ENCODE assay signal across 9 mouse cellular contexts in the genomic region with DNA sequence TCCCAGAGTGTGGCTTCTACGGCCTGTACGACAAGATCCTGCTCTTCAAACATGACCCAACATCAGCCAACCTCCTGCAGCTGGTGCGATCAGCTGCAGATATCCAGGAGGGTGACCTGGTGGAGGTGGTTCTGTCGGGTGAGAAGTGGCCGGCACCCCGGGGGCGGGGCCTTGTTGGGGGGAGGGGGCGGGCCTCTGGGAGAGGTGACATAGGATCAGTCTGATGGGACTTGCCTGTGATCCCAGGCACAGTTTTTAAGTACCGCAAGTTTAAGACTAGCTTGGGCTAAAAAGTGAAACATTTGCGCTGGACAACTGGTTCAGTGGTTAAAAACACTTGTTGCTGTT. TPM values are rescaled to one million over a fixed set of nuclear protein-coding genes. Genes with fewer than 3 reads are reported as not detected.
DNase-seq lines count a peak whose midpoint lies in the region; ATAC-seq and TF ChIP-seq lines count a peak whose summit lies in the region.
"Had no signal": no experiment of that assay in that cellular context is flagged by ENCODE, and none has a peak within 500 bp of the region (broad histone marks: within the 10 kb centered on the region; RNA-seq: fewer than 3 reads in every experiment).

No protein-coding gene starts in this region.

- H3K79me2 ChIP-seq in liver, adult 2 months (ENCODE audit: control insufficient read depth, insufficient read depth, low read length), result peaks cover 3% of the 10 kb centered on the region; the same call in 1 of the 2 replicates

- H3K27me3 ChIP-seq in liver, adult 2 months (ENCODE audit: control insufficient read depth, insufficient read depth, low read length), result no peaks in the 10 kb centered on the region
- no peaks in the 10 kb centered on the region for H3K27me3 ChIP-seq in embryonic facial prominence, embryonic 12.5 days
- H3K27me3 ChIP-seq in hindbrain, embryonic 15.5 days, result no peaks in the 10 kb centered on the region
- no peaks in the 10 kb centered on the region for H3K27me3 ChIP-seq in midbrain, embryonic 14.5 days (ENCODE audit: control insufficient read depth, insufficient read depth, low read length)

- H3K27ac ChIP-seq in liver, adult 2 months (replicated peaks; ENCODE audit: insufficient read depth, low read depth, low read length), result peak overlapping the region; percentile 87
- peak overlapping the region; percentile 57; the same call in 1 of the 2 replicates for H3K27ac ChIP-seq in embryonic facial prominence, embryonic 12.5 days
- no peak overlapping the region for H3K27ac ChIP-seq in hindbrain, embryonic 15.5 days (replicated peaks)
- H3K27ac ChIP-seq in midbrain, embryonic 14.5 days (replicated peaks; ENCODE audit: low read depth, low read length), result no peak overlapping the region

- no peak for TF ChIP-seq POLR2A in liver, adult 2 months (IDR thresholded peaks at IDR 0.05; ENCODE audit: extremely low read depth, insufficient read depth, low read length)

- intact Hi-C loops in left cerebral cortex, postnatal 4 days (cut with DNase I), result no loop called here

- peaks cover 6% of the 10 kb centered on the region; the same call in 1 of the 2 replicates for H3K4me1 ChIP-seq in liver, adult 2 months (ENCODE audit: control insufficient read depth, insufficient read depth, low read length)
- H3K4me1 ChIP-seq in embryonic facial prominence, embryonic 12.5 days, result peaks cover 23% of the 10 kb centered on the region
- H3K4me1 ChIP-seq in hindbrain, embryonic 15.5 days (replicated peaks), result peaks cover 35% of the 10 kb centered on the region
- H3K4me1 ChIP-seq in midbrain, embryonic 14.5 days (ENCODE audit: control insufficient read depth, insufficient read depth, low read length), result peaks cover 12% of the 10 kb centered on the region

- no peaks in the 10 kb centered on the region for H3K36me3 ChIP-seq in liver, adult 2 months (ENCODE audit: control insufficient read depth, insufficient read depth, low read length)
- peaks cover 29% of the 10 kb centered on the region for H3K36me3 ChIP-seq in embryonic facial prominence, embryonic 12.5 days
- H3K36me3 ChIP-seq in hindbrain, embryonic 15.5 days, result peaks cover 22% of the 10 kb centered on the region
- peaks cover 29% of the 10 kb centered on the region for H3K36me3 ChIP-seq in midbrain, embryonic 14.5 days (ENCODE audit: control insufficient read depth, insufficient read depth, low read length)

- no peak for TF ChIP-seq CTCF in liver, adult 2 months (IDR thresholded peaks at IDR 0.05; ENCODE audit: low read depth, low read length)

- no peak for ATAC-seq in embryonic facial prominence, embryonic 12.5 days (ENCODE audit: insufficient number of reproducible peaks, insufficient read depth, low FRiP score, low TSS enrichment)
- ATAC-seq in hindbrain, embryonic 15.5 days (ENCODE audit: low FRiP score, low read depth), result no peak
- no peak for ATAC-seq in midbrain, embryonic 14.5 days (ENCODE audit: low FRiP score, low TSS enrichment)

- peak overlapping the region; percentile 63 for H3K9ac ChIP-seq in liver, adult 2 months (ENCODE audit: low read depth, low read length)
- H3K9ac ChIP-seq in embryonic facial prominence, embryonic 12.5 days, result peak overlapping the region; percentile 30
- H3K9ac ChIP-seq in hindbrain, embryonic 15.5 days, result no peak overlapping the region
- no peak overlapping the region for H3K9ac ChIP-seq in midbrain, embryonic 14.5 days (replicated peaks; ENCODE audit: low read length)

- DNase-seq in liver, adult 2 months (ENCODE audit: extremely low read depth, low read depth, low spot score), result no peak
- no peak for DNase-seq in liver
- DNase-seq in midbrain, embryonic 14.5 days, result no peak
- no peak for DNase-seq in left cerebral cortex, postnatal 4 days
- DNase-seq in right cerebral cortex, postnatal 25 days, result no peak
- no peak for DNase-seq in thymus, postnatal 36 days

- H3K9me3 ChIP-seq in embryonic facial prominence, embryonic 12.5 days, result no peaks in the 10 kb centered on the region
- no peaks in the 10 kb centered on the region for H3K9me3 ChIP-seq in hindbrain, embryonic 15.5 days
- H3K9me3 ChIP-seq in midbrain, embryonic 14.5 days (ENCODE audit: control insufficient read depth, low read length), result no peaks in the 10 kb centered on the region

- WGBS in liver, adult 2 months, result 43% methylated on average over 10 of the region's 10 CpGs
- WGBS in embryonic facial prominence, embryonic 12.5 days, result 28% methylated on average over 10 of the region's 10 CpGs
- WGBS in hindbrain, embryonic 15.5 days, result 41% methylated on average over 10 of the region's 10 CpGs
- 33% methylated on average over 10 of the region's 10 CpGs for WGBS in midbrain, embryonic 14.5 days

- peak overlapping the region; percentile 66 for H3K4me3 ChIP-seq in liver, adult 2 months (ENCODE audit: insufficient read depth, low read depth, low read length)
- H3K4me3 ChIP-seq in embryonic facial prominence, embryonic 12.5 days, result peak overlapping the region; percentile 63; the same call in 1 of the 2 replicates
- H3K4me3 ChIP-seq in hindbrain, embryonic 15.5 days, result no peak overlapping the region
- H3K4me3 ChIP-seq in midbrain, embryonic 14.5 days (replicated peaks; ENCODE audit: low read depth, low read length), result no peak overlapping the region

- peak overlapping the region; percentile 98 for H3K4me2 ChIP-seq in embryonic facial prominence, embryonic 12.5 days (replicated peaks)
- peak overlapping the region; percentile 82 for H3K4me2 ChIP-seq in hindbrain, embryonic 15.5 days
- H3K4me2 ChIP-seq in midbrain, embryonic 14.5 days (ENCODE audit: low read length), result 0 out of 2 replicates have a peak overlapping the region, but pooled peaks have one; percentile 5

RNA-seq across cellular contexts. Expression of gene Prkd2, which starts 3.1 kb away (rescaled TPM):
- 2.5 and 5.1 TPM in 2 replicates for total RNA-seq in liver, adult 2 months (2014; rRNA removed)
- polyA plus RNA-seq in liver, adult 2 months (2012; rRNA removed), result 7.8 and 11.7 TPM in 2 replicates
- polyA plus RNA-seq in embryonic facial prominence, embryonic 12.5 days (2016; fragmentation: Nextera tagmentation; extraction: Ambion mirVana), result 15.3 and 16.8 TPM in 2 replicates
- 6.2 and 6.7 TPM in 2 replicates for polyA plus RNA-seq in hindbrain, embryonic 15.5 days (2015; fragmentation: Nextera tagmentation; extraction: Ambion mirVana)
- 4.4 and 5.7 TPM in 2 replicates for polyA plus RNA-seq in midbrain, embryonic 14.5 days (2014; fragmentation: Nextera tagmentation; extraction: Ambion mirVana)
- total RNA-seq in left cerebral cortex, postnatal 4 days (2021), result 1 to 10 TPM; 9.1 to 9.5 TPM

RNA-seq across cellular contexts. Expression of gene Fkrp, which starts 29.3 kb away (rescaled TPM):
- 5.5 and 6.3 TPM in 2 replicates for total RNA-seq in liver, adult 2 months (2014; rRNA removed)
- polyA plus RNA-seq in liver, adult 2 months (2012; rRNA removed), result 14.3 and 15.3 TPM in 2 replicates
- polyA plus RNA-seq in embryonic facial prominence, embryonic 12.5 days (2016; fragmentation: Nextera tagmentation; extraction: Ambion mirVana), result 31.4 and 33.6 TPM in 2 replicates
- polyA plus RNA-seq in hindbrain, embryonic 15.5 days (2015; fragmentation: Nextera tagmentation; extraction: Ambion mirVana), result 46.5 and 50.9 TPM in 2 replicates
- 38.5 and 48.7 TPM in 2 replicates for polyA plus RNA-seq in midbrain, embryonic 14.5 days (2014; fragmentation: Nextera tagmentation; extraction: Ambion mirVana)
- 10 to 100 TPM; 35.8 to 38.9 TPM for total RNA-seq in left cerebral cortex, postnatal 4 days (2021)

RNA-seq across cellular contexts. Expression of gene Dact3, which starts 29.3 kb away (rescaled TPM):
- under 0.01 and 0.20 TPM in 2 replicates for total RNA-seq in liver, adult 2 months (2014; rRNA removed)
- 0.52 and 0.64 TPM in 2 replicates for polyA plus RNA-seq in liver, adult 2 months (2012; rRNA removed)
- polyA plus RNA-seq in embryonic facial prominence, embryonic 12.5 days (2016; fragmentation: Nextera tagmentation; extraction: Ambion mirVana), result 13.4 and 14.6 TPM in 2 replicates
- 5.1 and 5.6 TPM in 2 replicates for polyA plus RNA-seq in hindbrain, embryonic 15.5 days (2015; fragmentation: Nextera tagmentation; extraction: Ambion mirVana)
- polyA plus RNA-seq in midbrain, embryonic 14.5 days (2014; fragmentation: Nextera tagmentation; extraction: Ambion mirVana), result 4.9 and 6.2 TPM in 2 replicates
- total RNA-seq in left cerebral cortex, postnatal 4 days (2021), result 10 to 100 TPM; 57.6 to 61.8 TPM
- total RNA-seq: monocyte, adult 5-6 weeks had no signal

RNA-seq across cellular contexts. Expression of gene Strn4, which starts 30.1 kb away (rescaled TPM):
- 18.7 and 26.3 TPM in 2 replicates for total RNA-seq in liver, adult 2 months (2014; rRNA removed)
- polyA plus RNA-seq in liver, adult 2 months (2012; rRNA removed), result 39.5 and 52.7 TPM in 2 replicates
- polyA plus RNA-seq in embryonic facial prominence, embryonic 12.5 days (2016; fragmentation: Nextera tagmentation; extraction: Ambion mirVana), result 149 and 152 TPM in 2 replicates
- 171 and 184 TPM in 2 replicates for polyA plus RNA-seq in hindbrain, embryonic 15.5 days (2015; fragmentation: Nextera tagmentation; extraction: Ambion mirVana)
- 213 and 219 TPM in 2 replicates for polyA plus RNA-seq in midbrain, embryonic 14.5 days (2014; fragmentation: Nextera tagmentation; extraction: Ambion mirVana)
- total RNA-seq in left cerebral cortex, postnatal 4 days (2021), result 100 to 1,000 TPM; 223 to 229 TPM

RNA-seq across cellular contexts. Expression of gene Gng8, which starts 45.8 kb away (rescaled TPM):
- total RNA-seq in liver, adult 2 months (2014; rRNA removed), result not detected in 2 replicates
- polyA plus RNA-seq in liver, adult 2 months (2012; rRNA removed), result 0.25 and 0.26 TPM in 2 replicates
- polyA plus RNA-seq in embryonic facial prominence, embryonic 12.5 days (2016; fragmentation: Nextera tagmentation; extraction: Ambion mirVana), result 21.5 and 22.7 TPM in 2 replicates
- 1.3 and 5.3 TPM in 2 replicates for polyA plus RNA-seq in hindbrain, embryonic 15.5 days (2015; fragmentation: Nextera tagmentation; extraction: Ambion mirVana)
- polyA plus RNA-seq in midbrain, embryonic 14.5 days (2014; fragmentation: Nextera tagmentation; extraction: Ambion mirVana), result 11.7 and 17.2 TPM in 2 replicates
- 1 to 10 TPM; 1.2 to 1.7 TPM for total RNA-seq in left cerebral cortex, postnatal 4 days (2021)
- total RNA-seq: monocyte, adult 5-6 weeks had no signal

Comparison
In these comparisons a context has a peak if more than half of its experiments do, and no peak if none do; other contexts are left out.
1. H3K27ac ChIP-seq: peak in liver, adult 2 months (single experiment) and embryonic facial prominence, embryonic 12.5 days (single experiment); none in hindbrain, embryonic 15.5 days (single experiment) and midbrain, embryonic 14.5 days (single experiment).
2. H3K4me3 ChIP-seq: peak in liver, adult 2 months (single experiment) and embryonic facial prominence, embryonic 12.5 days (single experiment); none in hindbrain, embryonic 15.5 days (single experiment) and midbrain, embryonic 14.5 days (single experiment).
3. H3K9ac ChIP-seq: peak in liver, adult 2 months (single experiment) and embryonic facial prominence, embryonic 12.5 days (single experiment); none in hindbrain, embryonic 15.5 days (single experiment) and midbrain, embryonic 14.5 days (single experiment).
4. H3K4me2 ChIP-seq: peak in every context shown above with its lines; median percentile 98 in embryonic facial prominence, embryonic 12.5 days; 82 in hindbrain, embryonic 15.5 days; 5 in midbrain, embryonic 14.5 days.